Mouse (Mus musculus) liver, postnatal 0 days (tissue): ENCODE results near the gene Apba3. TPM values are rescaled to one million over a fixed set of nuclear protein-coding genes. Genes with fewer than 3 reads are reported as not detected.

Experiments used
- ATAC-seq: fragments of 200-750 bp; cut with Nextera tagmentation; 2 replicates; pipeline ENCODE4 v1.8.0; 2017; ENCODE audit warnings: mild to moderate bottlenecking, moderate library complexity
- DNase-seq: peaks from one replicate; pipeline ENCODE4 v3.0.0-alpha.2; 2016
- H3K27ac ChIP-seq: fragments of 300-500 bp; sonication (generic); 2 replicates; pipeline ENCODE4 v1.5.1; 2014; ENCODE audit warnings: antibody characterized with exemption, moderate library complexity, mild to moderate bottlenecking, low read depth
- H3K27me3 ChIP-seq: fragments of 300-500 bp; sonication (generic); 2 replicates; pipeline ENCODE4 v1.6.1; 2014; ENCODE audit warnings: low read length, control low read depth, mixed read lengths; ENCODE audit not compliant: insufficient read depth
- H3K36me3 ChIP-seq: fragments of 300-500 bp; sonication (generic); replicated peaks from 2 replicates; pipeline ENCODE4 v1.6.1; 2014; ENCODE audit warnings: mild to moderate bottlenecking, control low read depth, low read length, moderate library complexity, mixed read lengths; ENCODE audit not compliant: insufficient read depth
- H3K4me1 ChIP-seq: fragments of 300-500 bp; sonication (generic); 2 replicates; pipeline ENCODE4 v1.6.1; 2014; ENCODE audit warnings: antibody characterized with exemption, mild to moderate bottlenecking, control low read depth; ENCODE audit not compliant: insufficient read depth
- H3K4me2 ChIP-seq: fragments of 300-500 bp; sonication (generic); 2 replicates; pipeline ENCODE4 v1.6.1; 2014; ENCODE audit warnings: low read depth, mild to moderate bottlenecking, low read length, moderate library complexity, mixed read lengths
- H3K4me3 ChIP-seq: fragments of 300-500 bp; sonication (generic); 2 replicates; pipeline ENCODE4 v1.5.1; 2014; ENCODE audit warnings: low read depth, low read length
- H3K9ac ChIP-seq: fragments of 300-500 bp; sonication (generic); replicated peaks from 2 replicates; pipeline ENCODE4 v1.6.1; 2014; ENCODE audit warnings: mild to moderate bottlenecking, moderate library complexity
- H3K9me3 ChIP-seq: fragments of 300-500 bp; sonication (generic); 2 replicates; pipeline ENCODE4 v1.6.1; 2016; ENCODE audit warnings: mild to moderate bottlenecking, control low read depth, low read length, mixed read lengths
- CTCF ChIP-seq: sonication (generic); IDR thresholded peaks from 2 replicates; pipeline ENCODE4 v1.5.1; 2016; ENCODE audit warnings: antibody characterized with exemption, low read depth
- EP300 ChIP-seq: IDR thresholded peaks from 2 replicates; pipeline ENCODE4 v1.6.1; 2016; ENCODE audit warnings: antibody characterized with exemption, low read depth, mild to moderate bottlenecking
- WGBS: fragments of 180-500 bp; shearing (Covaris S2); extraction: QIAGEN DNeasy Blood & Tissue Kit; methylation state at CpG from one replicate; pipeline ENCODE4 v1.1.7; 2014; ENCODE audit not compliant: insufficient replicate concordance; 5-methylcytosine and 5-hydroxymethylcytosine counted together
- polyA plus RNA-seq: library from polyadenylated mRNA; unstranded; fragments of >200 nt; fragmentation: Nextera tagmentation; extraction: Ambion mirVana; gene quantifications from 2 replicates; pipeline ENCODE4 v1.2.1, GENCODE M21; 2015

The Apba3 gene
- polyA plus RNA-seq, 1 experiment from 2014 or later = 23.2 TPM

- DNase-seq (no peak), ATAC-seq (no peak)
- WGBS = 31% methylated on average over 8 of the region's 8 CpGs
- H3K36me3 ChIP-seq = no peaks in the 10 kb centered on the region; the same call in 1 of the 2 replicates
- peak overlapping the region; percentile 73 for H3K9ac ChIP-seq
- H3K4me1 ChIP-seq = peaks cover 75% of the 10 kb centered on the region
- no peaks in the 10 kb centered on the region for H3K9me3 ChIP-seq
- no peak for TF ChIP-seq CTCF
- TF ChIP-seq EP300 = no peak
- H3K27ac ChIP-seq = no peak overlapping the region
- H3K4me3 ChIP-seq = peak overlapping the region; percentile 72
- no peaks in the 10 kb centered on the region for H3K27me3 ChIP-seq
- H3K4me2 ChIP-seq = peak overlapping the region; percentile 96
Measured at GRCm38 (mm10) chr10:81294442-81294841, 27.7 kb downstream of the Apba3 start.

- Histone ChIP-seq H3K9ac (no peak overlapping the region; the same call in 1 of the 2 replicates), H3K27me3 (no peaks in the 10 kb centered on the region), H3K36me3 (no peaks in the 10 kb centered on the region; the same call in 1 of the 2 replicates), H3K27ac (no peak overlapping the region), H3K4me1 (peaks cover 77% of the 10 kb centered on the region), H3K4me2 (peak overlapping the region; percentile 96), H3K9me3 (no peaks in the 10 kb centered on the region), H3K4me3 (no peak overlapping the region)
- ATAC-seq (no peak), DNase-seq (no peak)
- 83% methylated on average over 6 of the region's 6 CpGs for WGBS
- TF ChIP-seq CTCF (no peak), EP300 (no peak)
Measured at GRCm38 (mm10) chr10:81295185-81295584, 28.4 kb downstream of the Apba3 start.

GRCm38 (mm10) chr10:81297246-81297645 lies 30.5 kb downstream of the Apba3 start:
- no peak for ATAC-seq
- no peak for DNase-seq

GRCm38 (mm10) chr10:81297845-81298244 lies 31.1 kb downstream of the Apba3 start:
- H3K27ac ChIP-seq = peak overlapping the region; percentile 95
- H3K9me3 ChIP-seq = no peaks in the 10 kb centered on the region
- H3K36me3 ChIP-seq = no peaks in the 10 kb centered on the region; the same call in 1 of the 2 replicates
- peak; percentile 30 for ATAC-seq
- H3K9ac ChIP-seq = peak overlapping the region; percentile 44; the same call in 1 of the 2 replicates
- peak; percentile 66 for DNase-seq
- no peak overlapping the region for H3K4me3 ChIP-seq
- H3K27me3 ChIP-seq = no peaks in the 10 kb centered on the region
- peak overlapping the region; percentile 52 for H3K4me2 ChIP-seq
- peaks cover 90% of the 10 kb centered on the region for H3K4me1 ChIP-seq
- 22% methylated on average over 10 of the region's 10 CpGs for WGBS
- TF ChIP-seq EP300 = no peak; the same call in 1 of the 2 replicates
- no peak for TF ChIP-seq CTCF

More at GRCm38 (mm10) chr10:81297246-81297645, 30.5 kb downstream of the Apba3 start:
- Histone ChIP-seq H3K4me1 (peaks cover 85% of the 10 kb centered on the region), H3K9ac (peak overlapping the region; percentile 44; the same call in 1 of the 2 replicates), H3K4me3 (no peak overlapping the region), H3K27ac (peak overlapping the region; percentile 95), H3K27me3 (no peaks in the 10 kb centered on the region), H3K9me3 (no peaks in the 10 kb centered on the region), H3K36me3 (no peaks in the 10 kb centered on the region; the same call in 1 of the 2 replicates), H3K4me2 (peak overlapping the region; percentile 52)
- 54% methylated on average over 6 of the region's 6 CpGs for WGBS
- TF ChIP-seq EP300 = no peak
- no peak for TF ChIP-seq CTCF

GRCm38 (mm10) chr10:81298369-81299100 lies 31.8 kb downstream of the Apba3 start:
- H3K27me3 ChIP-seq = no peaks in the 10 kb centered on the region
- H3K4me3 ChIP-seq = no peak overlapping the region; the same call in 1 of the 2 replicates
- H3K4me2 ChIP-seq = peak overlapping the region; percentile 52
- DNase-seq (peak; percentile 58), ATAC-seq (no peak)
- TF ChIP-seq CTCF (no peak; the same call in 1 of the 2 replicates), EP300 (no peak)
- no peaks in the 10 kb centered on the region for H3K9me3 ChIP-seq
- no peaks in the 10 kb centered on the region; the same call in 1 of the 2 replicates for H3K36me3 ChIP-seq
- no peak overlapping the region for H3K9ac ChIP-seq
- H3K27ac ChIP-seq = peak overlapping the region; percentile 95
- WGBS = 62% methylated on average over 17 of the region's 17 CpGs
- peaks cover 95% of the 10 kb centered on the region for H3K4me1 ChIP-seq

- Histone ChIP-seq H3K4me3 (no peak overlapping the region), H3K27ac (peak overlapping the region; percentile 95), H3K9ac (0 out of 2 replicates have a peak overlapping the region, but pooled peaks have one; percentile 23), H3K27me3 (no peaks in the 10 kb centered on the region), H3K9me3 (no peaks in the 10 kb centered on the region), H3K4me1 (peaks cover 95% of the 10 kb centered on the region), H3K4me2 (peak overlapping the region; percentile 33), H3K36me3 (no peaks in the 10 kb centered on the region; the same call in 1 of the 2 replicates)
- DNase-seq (no peak), ATAC-seq (peak; percentile 32)
- 50% methylated on average over 14 of the region's 14 CpGs for WGBS
- TF ChIP-seq EP300 (no peak), CTCF (peak; percentile 15; the same call in 1 of the 2 replicates)
Measured at GRCm38 (mm10) chr10:81299585-81300351, 33.0 kb downstream of the Apba3 start.
